Mouse (Mus musculus): ENCODE measurements around the gene Slc9a1. TPM values are rescaled to one million over a fixed set of nuclear protein-coding genes. Genes with fewer than 3 reads are reported as not detected.
A peak's percentile ranks its signal among the peaks of the same experiment; 100 is the strongest.

The Slc9a1 gene
- polyA plus RNA-seq, 1 experiment from 2014 or later: 10.6 TPM

DNA sequence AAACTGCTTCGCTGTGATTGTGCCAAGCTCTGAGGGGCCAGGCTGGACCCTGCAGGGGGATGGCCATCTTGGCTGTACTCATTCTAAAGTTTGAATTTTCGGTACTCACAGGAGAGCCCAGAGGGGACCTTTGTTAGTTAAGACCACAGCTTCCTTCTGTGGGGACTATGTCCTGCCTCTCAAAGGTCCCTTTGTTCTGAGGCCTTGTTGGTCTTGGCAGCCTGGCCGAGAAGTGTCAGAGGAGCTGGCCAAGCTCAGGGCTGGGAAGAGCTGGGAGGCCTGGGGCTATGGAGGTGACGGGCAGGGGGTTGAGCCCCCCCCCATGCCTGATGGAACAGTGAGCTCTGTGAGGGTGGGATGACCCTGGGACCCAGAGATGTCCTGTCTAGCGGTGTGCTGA, 73.6 kb downstream of the Slc9a1 start:
- H3K9me3 ChIP-seq (ENCODE audit: control insufficient read depth, low read depth, low read length): no peaks in the 10 kb centered on the region
- H3K4me1 ChIP-seq (ENCODE audit: control insufficient read depth, insufficient read depth, low read length): peaks cover 17% of the 10 kb centered on the region
- H3K4me3 ChIP-seq (ENCODE audit: low read depth, low read length): no peak overlapping the region
- H3K9ac ChIP-seq (replicated peaks; ENCODE audit: low read depth, low read length): no peak overlapping the region
- peak overlapping the region; percentile 11; the same call in 1 of the 2 replicates for H3K27ac ChIP-seq (ENCODE audit: low read length)
- ATAC-seq (ENCODE audit: insufficient number of reproducible peaks, insufficient read depth, low FRiP score, low read depth): no peak
- no peak overlapping the region for H3K4me2 ChIP-seq (replicated peaks; ENCODE audit: low read depth, low read length)
- no peaks in the 10 kb centered on the region for H3K27me3 ChIP-seq (ENCODE audit: control insufficient read depth, insufficient read depth, low read length)
- WGBS: 75% methylated on average over 5 of the region's 5 CpGs
- no peaks in the 10 kb centered on the region for H3K36me3 ChIP-seq (ENCODE audit: control insufficient read depth, insufficient read depth, low read length)

DNA sequence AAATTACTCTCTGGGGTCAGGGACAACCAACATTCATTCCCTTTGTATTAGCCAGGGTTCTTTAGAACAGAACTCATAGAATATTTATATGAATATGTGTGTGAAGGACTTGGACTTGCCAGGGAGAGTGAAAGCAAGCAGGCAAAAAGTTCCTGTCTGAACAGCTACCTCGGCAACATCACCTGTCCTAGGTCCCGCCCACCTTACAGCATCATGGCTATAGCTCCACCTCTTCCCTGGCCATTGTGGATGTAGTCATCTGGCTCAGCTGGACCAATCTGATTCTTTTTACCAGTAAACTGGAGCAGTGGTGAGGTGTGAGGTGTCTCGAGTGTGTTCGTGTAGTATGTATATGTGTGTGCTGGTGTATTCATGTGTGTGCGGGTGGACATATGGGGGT, 76.2 kb downstream of the Slc9a1 start:
- Histone ChIP-seq H3K27ac (ENCODE audit: low read length) (no peak overlapping the region), H3K27me3 (ENCODE audit: control insufficient read depth, insufficient read depth, low read length) (no peaks in the 10 kb centered on the region), H3K4me2 (replicated peaks; ENCODE audit: low read depth, low read length) (no peak overlapping the region), H3K9me3 (ENCODE audit: control insufficient read depth, low read depth, low read length) (no peaks in the 10 kb centered on the region), H3K9ac (replicated peaks; ENCODE audit: low read depth, low read length) (no peak overlapping the region), H3K36me3 (ENCODE audit: control insufficient read depth, insufficient read depth, low read length) (no peaks in the 10 kb centered on the region), H3K4me3 (ENCODE audit: low read depth, low read length) (no peak overlapping the region), H3K4me1 (ENCODE audit: control insufficient read depth, insufficient read depth, low read length) (peaks cover 7% of the 10 kb centered on the region; the same call in 1 of the 2 replicates)
- no peak for ATAC-seq (ENCODE audit: insufficient number of reproducible peaks, insufficient read depth, low FRiP score, low read depth)
- 82% methylated on average over 5 of the region's 5 CpGs for WGBS

- Histone ChIP-seq H3K4me2 (replicated peaks; ENCODE audit: low read depth, low read length) (no peak overlapping the region), H3K9me3 (ENCODE audit: control insufficient read depth, low read depth, low read length) (no peaks in the 10 kb centered on the region), H3K36me3 (ENCODE audit: control insufficient read depth, insufficient read depth, low read length) (no peaks in the 10 kb centered on the region), H3K27me3 (ENCODE audit: control insufficient read depth, insufficient read depth, low read length) (no peaks in the 10 kb centered on the region), H3K27ac (ENCODE audit: low read length) (no peak overlapping the region), H3K9ac (replicated peaks; ENCODE audit: low read depth, low read length) (no peak overlapping the region), H3K4me3 (ENCODE audit: low read depth, low read length) (no peak overlapping the region), H3K4me1 (ENCODE audit: control insufficient read depth, insufficient read depth, low read length) (peaks cover 6% of the 10 kb centered on the region; the same call in 1 of the 2 replicates)
- WGBS: 58% methylated on average over 5 of the region's 5 CpGs
- ATAC-seq (ENCODE audit: insufficient number of reproducible peaks, insufficient read depth, low FRiP score, low read depth): no peak
These were observed 77.9 kb downstream of the Slc9a1 start for GRCm38 (mm10) chr4:133447366-133447765.

DNA sequence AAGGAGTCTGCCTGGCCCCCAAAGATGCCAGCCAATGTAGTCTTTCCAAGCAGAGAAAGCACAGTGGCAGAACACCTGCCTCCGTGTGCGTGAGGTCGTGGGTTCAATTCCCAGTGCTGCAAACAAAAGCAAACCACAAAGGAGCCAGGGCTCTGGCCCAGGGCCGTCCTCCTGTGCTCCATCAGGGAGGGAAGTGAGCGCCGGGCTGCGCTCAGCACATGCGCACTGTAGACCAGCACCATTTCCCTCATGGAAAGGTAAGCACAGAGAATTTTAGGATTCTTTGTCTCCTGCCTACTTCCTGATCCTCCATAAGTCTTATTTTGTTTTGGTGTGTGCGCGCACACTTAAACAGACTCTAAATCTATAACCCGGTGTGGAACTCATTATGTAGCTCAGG, 78.5 kb downstream of the Slc9a1 start:
- Histone ChIP-seq H3K36me3 (ENCODE audit: control insufficient read depth, insufficient read depth, low read length) (no peaks in the 10 kb centered on the region), H3K9me3 (ENCODE audit: control insufficient read depth, low read depth, low read length) (no peaks in the 10 kb centered on the region), H3K4me1 (ENCODE audit: control insufficient read depth, insufficient read depth, low read length) (peaks cover 6% of the 10 kb centered on the region; the same call in 1 of the 2 replicates), H3K27ac (ENCODE audit: low read length) (peak overlapping the region; percentile 55; the same call in 1 of the 2 replicates), H3K27me3 (ENCODE audit: control insufficient read depth, insufficient read depth, low read length) (no peaks in the 10 kb centered on the region), H3K4me3 (ENCODE audit: low read depth, low read length) (no peak overlapping the region), H3K9ac (replicated peaks; ENCODE audit: low read depth, low read length) (no peak overlapping the region), H3K4me2 (replicated peaks; ENCODE audit: low read depth, low read length) (no peak overlapping the region)
- ATAC-seq (ENCODE audit: insufficient number of reproducible peaks, insufficient read depth, low FRiP score, low read depth): no peak
- WGBS: 81% methylated on average over 11 of the region's 11 CpGs

DNA sequence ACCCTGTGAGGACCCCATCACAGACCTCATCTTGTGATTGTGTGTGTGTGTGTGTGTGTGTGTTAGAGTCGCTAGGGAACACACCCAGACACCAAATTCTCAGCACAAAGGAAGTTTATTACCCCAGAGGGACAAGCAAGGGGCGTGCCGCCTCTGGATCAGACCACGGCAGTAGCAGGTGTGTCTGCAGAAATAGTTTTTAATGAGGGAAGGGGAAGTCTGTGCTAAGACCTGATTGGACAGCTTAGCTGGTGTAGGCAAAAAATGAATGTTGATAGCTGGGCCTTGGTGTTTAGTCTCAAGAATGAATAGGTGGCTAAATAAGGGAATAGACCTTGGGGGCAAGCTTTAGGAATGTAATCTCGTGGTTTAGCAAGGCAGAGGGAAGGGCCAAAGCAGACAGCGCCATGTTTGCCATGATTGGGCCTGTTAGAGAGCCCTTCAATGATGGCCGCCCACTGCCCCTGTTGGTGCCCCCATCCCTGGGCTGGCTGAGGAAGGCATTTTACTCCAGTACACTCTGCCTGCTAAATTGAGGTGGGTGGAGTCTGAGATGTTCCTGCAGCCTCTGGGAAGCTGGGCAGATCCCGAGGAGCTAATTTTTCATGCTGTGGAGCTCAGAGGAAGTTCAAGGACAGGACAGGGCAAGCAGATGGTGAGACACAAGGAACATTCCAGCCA, 79.3 kb downstream of the Slc9a1 start:
- Histone ChIP-seq H3K4me1 (ENCODE audit: control insufficient read depth, insufficient read depth, low read length) (peaks cover 6% of the 10 kb centered on the region; the same call in 1 of the 2 replicates), H3K9me3 (ENCODE audit: control insufficient read depth, low read depth, low read length) (no peaks in the 10 kb centered on the region), H3K27me3 (ENCODE audit: control insufficient read depth, insufficient read depth, low read length) (no peaks in the 10 kb centered on the region), H3K4me2 (replicated peaks; ENCODE audit: low read depth, low read length) (no peak overlapping the region), H3K36me3 (ENCODE audit: control insufficient read depth, insufficient read depth, low read length) (no peaks in the 10 kb centered on the region), H3K27ac (ENCODE audit: low read length) (peak overlapping the region; percentile 62; the same call in 1 of the 2 replicates), H3K9ac (replicated peaks; ENCODE audit: low read depth, low read length) (no peak overlapping the region), H3K4me3 (ENCODE audit: low read depth, low read length) (no peak overlapping the region)
- ATAC-seq (ENCODE audit: insufficient number of reproducible peaks, insufficient read depth, low FRiP score, low read depth): peak; percentile 59; the same call in 1 of the 2 replicates
- WGBS: 59% methylated on average over 8 of the region's 8 CpGs

DNA sequence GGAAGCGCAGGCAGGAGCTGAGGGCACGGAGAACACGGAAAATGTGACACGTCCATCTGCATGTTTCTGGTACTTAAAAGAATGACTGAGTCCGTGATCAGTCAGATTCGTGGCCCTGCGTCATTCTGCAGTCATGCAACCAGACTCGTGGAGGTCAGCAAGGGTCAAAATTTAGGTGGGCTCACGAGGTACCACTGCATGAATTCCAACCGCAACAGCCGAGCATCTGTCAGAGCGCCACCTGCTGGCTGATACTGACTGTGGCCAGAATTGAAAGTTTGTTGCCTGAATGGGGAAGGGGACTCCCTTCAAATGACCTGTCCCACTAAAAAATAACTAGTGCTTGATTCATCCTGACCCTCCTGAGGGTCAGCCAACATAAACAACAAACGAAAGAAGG, 80.2 kb downstream of the Slc9a1 start:
- H3K27ac ChIP-seq (ENCODE audit: low read length): peak overlapping the region; percentile 62; the same call in 1 of the 2 replicates
- H3K9ac ChIP-seq (replicated peaks; ENCODE audit: low read depth, low read length): no peak overlapping the region
- 17% methylated on average over 13 of the region's 13 CpGs for WGBS
- no peaks in the 10 kb centered on the region for H3K27me3 ChIP-seq (ENCODE audit: control insufficient read depth, insufficient read depth, low read length)
- peaks cover 6% of the 10 kb centered on the region; the same call in 1 of the 2 replicates for H3K4me1 ChIP-seq (ENCODE audit: control insufficient read depth, insufficient read depth, low read length)
- H3K36me3 ChIP-seq (ENCODE audit: control insufficient read depth, insufficient read depth, low read length): no peaks in the 10 kb centered on the region
- H3K9me3 ChIP-seq (ENCODE audit: control insufficient read depth, low read depth, low read length): no peaks in the 10 kb centered on the region
- H3K4me3 ChIP-seq (ENCODE audit: low read depth, low read length): no peak overlapping the region
- no peak for ATAC-seq (ENCODE audit: insufficient number of reproducible peaks, insufficient read depth, low FRiP score, low read depth)
- H3K4me2 ChIP-seq (replicated peaks; ENCODE audit: low read depth, low read length): no peak overlapping the region

DNA sequence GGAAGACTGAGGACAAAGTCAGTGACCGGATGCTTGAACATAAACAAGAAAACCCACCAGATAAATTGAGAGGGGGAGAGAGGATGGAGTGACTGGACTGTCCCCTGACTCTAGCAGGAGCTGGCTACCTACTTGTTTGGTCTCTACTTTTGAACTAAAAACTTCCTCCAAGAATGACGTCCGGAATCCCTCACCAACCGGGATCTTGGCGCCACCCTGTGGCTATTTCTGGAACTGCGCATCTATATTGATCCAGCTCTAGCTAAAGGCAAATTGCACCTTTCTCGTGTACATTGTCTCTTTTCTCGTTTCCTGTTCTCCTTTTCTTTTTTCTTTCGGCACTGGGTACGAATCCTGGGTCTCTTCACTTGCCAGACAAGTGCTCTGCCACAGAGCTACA, 82.0 kb downstream of the Slc9a1 start:
- H3K27me3 ChIP-seq (ENCODE audit: control insufficient read depth, insufficient read depth, low read length): no peaks in the 10 kb centered on the region
- H3K4me3 ChIP-seq (ENCODE audit: low read depth, low read length): no peak overlapping the region
- ATAC-seq (ENCODE audit: insufficient number of reproducible peaks, insufficient read depth, low FRiP score, low read depth): no peak
- H3K9ac ChIP-seq (replicated peaks; ENCODE audit: low read depth, low read length): no peak overlapping the region
- H3K9me3 ChIP-seq (ENCODE audit: control insufficient read depth, low read depth, low read length): no peaks in the 10 kb centered on the region
- H3K4me2 ChIP-seq (replicated peaks; ENCODE audit: low read depth, low read length): no peak overlapping the region
- H3K4me1 ChIP-seq (ENCODE audit: control insufficient read depth, insufficient read depth, low read length): peaks cover 6% of the 10 kb centered on the region; the same call in 1 of the 2 replicates
- no peak overlapping the region for H3K27ac ChIP-seq (ENCODE audit: low read length)
- 8% methylated on average over 10 of the region's 10 CpGs for WGBS
- no peaks in the 10 kb centered on the region for H3K36me3 ChIP-seq (ENCODE audit: control insufficient read depth, insufficient read depth, low read length)

GRCm38 (mm10) chr4:133452433-133452832, 82.9 kb downstream of the Slc9a1 start:
- 68% methylated on average over 7 of the region's 7 CpGs for WGBS
- no peak overlapping the region for H3K4me3 ChIP-seq (ENCODE audit: low read depth, low read length)
- peaks cover 6% of the 10 kb centered on the region; the same call in 1 of the 2 replicates for H3K4me1 ChIP-seq (ENCODE audit: control insufficient read depth, insufficient read depth, low read length)
- no peak overlapping the region for H3K27ac ChIP-seq (ENCODE audit: low read length)
- no peak for ATAC-seq (ENCODE audit: insufficient number of reproducible peaks, insufficient read depth, low FRiP score, low read depth)
- no peak overlapping the region for H3K4me2 ChIP-seq (replicated peaks; ENCODE audit: low read depth, low read length)
- H3K27me3 ChIP-seq (ENCODE audit: control insufficient read depth, insufficient read depth, low read length): no peaks in the 10 kb centered on the region
- H3K36me3 ChIP-seq (ENCODE audit: control insufficient read depth, insufficient read depth, low read length): no peaks in the 10 kb centered on the region
- H3K9ac ChIP-seq (replicated peaks; ENCODE audit: low read depth, low read length): no peak overlapping the region
- no peaks in the 10 kb centered on the region for H3K9me3 ChIP-seq (ENCODE audit: control insufficient read depth, low read depth, low read length)

- ATAC-seq (ENCODE audit: insufficient number of reproducible peaks, insufficient read depth, low FRiP score, low read depth): no peak
- Histone ChIP-seq H3K9ac (replicated peaks; ENCODE audit: low read depth, low read length) (no peak overlapping the region), H3K27ac (ENCODE audit: low read length) (no peak overlapping the region), H3K4me3 (ENCODE audit: low read depth, low read length) (no peak overlapping the region), H3K4me1 (ENCODE audit: control insufficient read depth, insufficient read depth, low read length) (no peaks in the 10 kb centered on the region), H3K36me3 (ENCODE audit: control insufficient read depth, insufficient read depth, low read length) (no peaks in the 10 kb centered on the region), H3K27me3 (ENCODE audit: control insufficient read depth, insufficient read depth, low read length) (no peaks in the 10 kb centered on the region), H3K9me3 (ENCODE audit: control insufficient read depth, low read depth, low read length) (no peaks in the 10 kb centered on the region), H3K4me2 (replicated peaks; ENCODE audit: low read depth, low read length) (no peak overlapping the region)
- 68% methylated on average over 3 of the region's 3 CpGs for WGBS
These were observed 88.5 kb downstream of the Slc9a1 start for GRCm38 (mm10) chr4:133458044-133458443.
